Mouse (Mus musculus): Measurements from ENCODE around the gene Jakmip3. TPM values are rescaled to one million over a fixed set of nuclear protein-coding genes. Genes with fewer than 3 reads are reported as not detected.

Jakmip3 gene
- total and polyA plus RNA-seq, 2 experiments from 2014 or later, result 7.6 to 12.4 TPM

DNA sequence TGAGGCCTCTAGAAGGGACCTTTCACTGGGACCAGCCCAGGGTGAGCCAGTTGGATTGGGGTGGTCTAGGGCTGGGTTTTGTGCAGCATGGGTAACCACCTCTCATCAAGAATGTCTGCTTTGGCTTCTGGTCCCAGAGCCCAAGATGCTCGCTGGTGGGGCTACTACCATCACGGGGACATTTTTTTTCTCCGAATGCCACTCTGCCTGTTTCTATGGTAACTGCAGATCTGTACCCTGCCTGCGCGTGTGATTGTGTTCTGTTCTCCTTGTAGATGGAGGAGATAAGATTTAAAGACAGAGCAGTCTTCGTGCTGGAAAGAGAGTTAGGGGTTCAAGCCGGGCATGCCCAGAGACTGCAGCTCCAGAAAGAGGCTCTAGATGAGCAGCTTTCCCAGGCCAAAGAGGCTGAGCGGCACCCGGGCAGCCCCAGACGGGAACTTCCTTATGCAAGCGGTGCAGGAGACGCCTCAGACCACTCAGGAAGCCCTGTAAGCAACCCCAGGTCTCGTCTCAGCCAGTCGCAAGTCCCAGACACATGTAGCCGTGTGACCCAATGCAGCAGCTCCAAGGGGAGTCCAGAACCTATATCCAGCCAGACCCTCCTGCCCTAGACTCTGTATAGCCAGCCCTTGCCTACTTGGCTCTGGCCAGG, 76.8 kb downstream of the Jakmip3 start:
- no peak for ATAC-seq
- WGBS, result 50% methylated on average over 15 of the region's 15 CpGs

DNA sequence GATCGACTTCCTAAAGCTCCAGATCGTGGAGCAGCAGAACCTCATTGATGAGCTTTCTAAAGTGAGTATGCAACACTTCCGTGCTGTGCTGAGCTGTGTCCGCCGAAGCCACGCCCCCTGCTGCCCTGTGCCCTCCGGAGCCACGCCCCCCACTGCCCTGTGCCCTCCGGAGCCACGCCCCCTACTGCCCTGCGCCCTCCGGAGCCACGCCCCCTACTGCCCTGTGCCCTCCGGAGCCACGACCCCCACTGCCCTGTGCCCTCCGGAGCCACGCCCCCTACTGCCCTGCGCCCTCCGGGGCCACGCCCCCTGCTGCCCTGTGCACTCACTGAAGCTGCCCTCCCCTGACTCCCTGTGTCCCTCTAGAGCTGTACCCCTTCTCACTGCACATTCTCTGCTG, 80.4 kb downstream of the Jakmip3 start:
- 8% methylated on average over 19 of the region's 20 CpGs for WGBS
- H3K4me2 ChIP-seq (ENCODE audit: low read depth, low read length), result no peak overlapping the region

More for the DNA sequence above, 76.8 kb downstream of the Jakmip3 start:
- Histone ChIP-seq H3K36me3 (ENCODE audit: insufficient read depth, low read length) (no peaks in the 10 kb centered on the region; the same call in 1 of the 2 replicates), H3K9me3 (ENCODE audit: low read length) (no peaks in the 10 kb centered on the region), H3K4me2 (ENCODE audit: low read depth, low read length) (no peak overlapping the region), H3K27me3 (ENCODE audit: insufficient read depth, low read length) (no peaks in the 10 kb centered on the region), H3K4me3 (ENCODE audit: low read length) (no peak overlapping the region), H3K27ac (no peak overlapping the region; the same call in 1 of the 2 replicates), H3K4me1 (ENCODE audit: insufficient read depth, low read length) (no peaks in the 10 kb centered on the region), H3K9ac (replicated peaks; ENCODE audit: low read length) (no peak overlapping the region)
- peak; percentile 48 for DNase-seq (ENCODE audit: low spot score)
- no peak for TF ChIP-seq CTCF (IDR thresholded peaks at IDR 0.05; ENCODE audit: low read depth)

DNA sequence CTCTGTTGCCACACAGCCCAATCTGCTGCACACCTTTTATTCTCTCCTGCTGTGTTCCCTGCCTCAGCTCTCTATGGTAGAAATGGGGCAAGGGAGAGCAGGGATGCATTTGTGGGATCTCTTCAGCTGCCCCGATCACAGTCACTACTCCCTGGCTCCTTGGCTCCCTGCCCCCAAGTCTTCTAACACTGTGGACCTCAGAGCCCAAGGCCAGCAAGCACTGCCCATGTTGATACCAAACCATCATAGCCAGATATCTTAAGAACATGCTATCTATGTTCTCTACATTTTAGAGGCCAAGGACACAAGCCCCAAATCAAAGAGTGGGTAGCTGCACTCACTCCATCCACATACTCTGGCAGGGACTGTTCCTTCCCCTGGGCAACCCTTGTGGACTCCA, 80.8 kb downstream of the Jakmip3 start:
- WGBS, result 62% methylated on average over 1 of the region's 1 CpGs
- Histone ChIP-seq H3K4me3 (ENCODE audit: low read length) (no peak overlapping the region), H3K9ac (replicated peaks; ENCODE audit: low read length) (no peak overlapping the region), H3K4me1 (ENCODE audit: insufficient read depth, low read length) (no peaks in the 10 kb centered on the region), H3K27me3 (ENCODE audit: insufficient read depth, low read length) (no peaks in the 10 kb centered on the region), H3K4me2 (ENCODE audit: low read depth, low read length) (no peak overlapping the region), H3K9me3 (ENCODE audit: low read length) (no peaks in the 10 kb centered on the region), H3K27ac (no peak overlapping the region), H3K36me3 (ENCODE audit: insufficient read depth, low read length) (no peaks in the 10 kb centered on the region; the same call in 1 of the 2 replicates)
- ATAC-seq, result no peak
- no peak for TF ChIP-seq CTCF (IDR thresholded peaks at IDR 0.05; ENCODE audit: low read depth)
- no peak for DNase-seq (ENCODE audit: low spot score)

More for the DNA sequence above, 80.4 kb downstream of the Jakmip3 start:
- no peak for TF ChIP-seq CTCF (IDR thresholded peaks at IDR 0.05; ENCODE audit: low read depth)
- ATAC-seq (no peak), DNase-seq (ENCODE audit: low spot score) (no peak)
- Histone ChIP-seq H3K9ac (replicated peaks; ENCODE audit: low read length) (no peak overlapping the region), H3K4me1 (ENCODE audit: insufficient read depth, low read length) (no peaks in the 10 kb centered on the region), H3K27me3 (ENCODE audit: insufficient read depth, low read length) (no peaks in the 10 kb centered on the region), H3K27ac (no peak overlapping the region), H3K36me3 (ENCODE audit: insufficient read depth, low read length) (no peaks in the 10 kb centered on the region; the same call in 1 of the 2 replicates), H3K9me3 (ENCODE audit: low read length) (no peaks in the 10 kb centered on the region), H3K4me3 (ENCODE audit: low read length) (no peak overlapping the region)

DNA sequence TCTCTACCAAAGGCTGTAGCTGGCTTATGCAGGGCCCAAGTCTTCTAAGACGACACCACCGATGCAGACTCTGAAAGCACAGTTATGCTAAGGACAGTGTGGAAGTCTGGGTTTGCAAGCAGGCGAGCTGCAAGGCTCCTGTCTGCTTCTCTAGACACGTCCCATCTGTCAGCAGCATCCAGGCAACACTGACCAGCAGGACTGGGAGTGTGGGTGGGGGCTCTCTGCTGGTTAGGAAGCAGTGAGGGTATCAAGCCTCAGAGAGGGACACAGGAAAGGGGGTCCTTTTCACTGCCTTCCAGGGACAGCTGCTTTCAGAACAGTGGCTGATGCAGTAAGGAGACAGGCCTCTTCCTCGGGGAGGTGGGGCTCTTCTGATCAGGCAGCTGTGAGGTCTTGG, 86.6 kb downstream of the Jakmip3 start:
- Histone ChIP-seq H3K36me3 (ENCODE audit: insufficient read depth, low read length) (no peaks in the 10 kb centered on the region; the same call in 1 of the 2 replicates), H3K9me3 (ENCODE audit: low read length) (no peaks in the 10 kb centered on the region), H3K4me2 (ENCODE audit: low read depth, low read length) (no peak overlapping the region), H3K9ac (replicated peaks; ENCODE audit: low read length) (no peak overlapping the region), H3K4me3 (ENCODE audit: low read length) (no peak overlapping the region), H3K27me3 (ENCODE audit: insufficient read depth, low read length) (no peaks in the 10 kb centered on the region), H3K4me1 (ENCODE audit: insufficient read depth, low read length) (no peaks in the 10 kb centered on the region), H3K27ac (no peak overlapping the region)
- DNase-seq (ENCODE audit: low spot score), result no peak
- no peak for TF ChIP-seq CTCF (IDR thresholded peaks at IDR 0.05; ENCODE audit: low read depth)
- 60% methylated on average over 5 of the region's 5 CpGs for WGBS
- peak; percentile 34; the same call in 1 of the 2 replicates for ATAC-seq

DNA sequence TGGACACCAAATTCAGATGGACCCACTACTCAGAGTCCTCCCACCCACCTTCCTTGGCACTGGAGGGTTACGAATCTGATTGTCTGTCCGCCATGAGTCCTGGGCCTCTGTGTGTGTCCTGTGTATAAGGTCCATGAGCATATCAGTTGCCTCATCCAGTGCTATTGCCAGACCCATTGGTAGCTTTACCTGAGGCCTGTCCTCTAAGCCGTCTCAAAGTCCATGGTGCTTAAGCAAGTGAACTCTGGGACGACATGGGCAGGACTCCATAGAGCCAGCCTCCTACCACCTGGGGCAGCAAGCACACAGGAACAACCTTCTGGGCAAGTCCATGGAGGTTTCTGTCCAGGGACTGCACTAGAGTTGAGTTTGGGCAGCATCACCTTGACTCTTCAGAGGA, 90.7 kb downstream of the Jakmip3 start:
- Histone ChIP-seq H3K9me3 (ENCODE audit: low read length) (no peaks in the 10 kb centered on the region), H3K27ac (no peak overlapping the region), H3K36me3 (ENCODE audit: insufficient read depth, low read length) (no peaks in the 10 kb centered on the region), H3K4me3 (ENCODE audit: low read length) (no peak overlapping the region), H3K4me1 (ENCODE audit: insufficient read depth, low read length) (no peaks in the 10 kb centered on the region), H3K4me2 (ENCODE audit: low read depth, low read length) (no peak overlapping the region), H3K27me3 (ENCODE audit: insufficient read depth, low read length) (no peaks in the 10 kb centered on the region), H3K9ac (replicated peaks; ENCODE audit: low read length) (no peak overlapping the region)
- ATAC-seq, result no peak
- WGBS, result 93% methylated on average over 4 of the region's 4 CpGs
- no peak for TF ChIP-seq CTCF (IDR thresholded peaks at IDR 0.05; ENCODE audit: low read depth)
- no peak for DNase-seq (ENCODE audit: low spot score)

DNA sequence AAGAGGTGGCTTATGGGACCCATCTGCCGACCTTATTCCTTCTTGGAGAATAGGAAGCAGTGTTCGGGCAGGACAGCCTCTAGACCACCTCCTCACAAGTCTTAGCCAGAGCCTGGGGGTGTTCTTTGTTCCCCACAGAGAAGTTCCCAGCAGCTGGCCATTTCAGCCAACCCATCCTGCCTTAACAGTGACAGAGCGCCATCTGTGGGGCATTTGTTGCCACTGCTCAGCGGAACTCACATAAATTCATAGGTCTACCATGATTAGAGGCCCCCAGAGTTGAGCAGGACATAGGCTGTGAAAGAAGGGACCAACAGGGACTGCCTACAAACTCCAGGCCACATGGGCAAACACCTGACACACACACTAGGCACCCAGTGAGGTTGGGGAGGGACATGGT, 122.9 kb downstream of the Jakmip3 start:
- WGBS, result 52% methylated on average over 4 of the region's 4 CpGs

DNA sequence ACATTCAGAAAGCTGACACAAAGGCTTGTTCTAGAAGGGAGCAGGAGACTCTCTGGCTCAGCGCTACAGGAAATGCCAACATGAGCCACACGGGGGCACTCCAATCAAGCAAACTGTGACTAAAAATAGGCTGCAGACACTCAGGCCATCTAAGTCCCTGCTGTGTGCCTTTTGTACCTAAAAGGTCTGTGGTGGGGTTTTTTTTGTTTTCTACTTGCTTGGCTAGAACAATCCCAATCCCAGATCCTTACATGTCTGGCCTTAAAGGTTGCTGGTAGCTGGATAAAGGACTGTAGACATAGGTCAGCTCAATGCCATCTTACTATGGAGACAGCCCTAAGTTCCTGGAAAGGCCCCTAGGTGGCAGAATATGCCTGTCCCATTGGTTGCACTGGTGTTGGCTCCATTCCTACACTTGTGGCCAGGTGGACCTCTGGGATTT, 127.7 kb downstream of the Jakmip3 start:
- ATAC-seq, result peak; percentile 80

More for the DNA sequence above, 122.9 kb downstream of the Jakmip3 start:
- Histone ChIP-seq H3K4me3 (ENCODE audit: low read length) (no peak overlapping the region), H3K27ac (no peak overlapping the region), H3K4me2 (ENCODE audit: low read depth, low read length) (no peak overlapping the region), H3K36me3 (ENCODE audit: insufficient read depth, low read length) (no peaks in the 10 kb centered on the region), H3K9me3 (ENCODE audit: low read length) (no peaks in the 10 kb centered on the region), H3K27me3 (ENCODE audit: insufficient read depth, low read length) (no peaks in the 10 kb centered on the region), H3K4me1 (ENCODE audit: insufficient read depth, low read length) (no peaks in the 10 kb centered on the region), H3K9ac (replicated peaks; ENCODE audit: low read length) (no peak overlapping the region)
- TF ChIP-seq CTCF (IDR thresholded peaks at IDR 0.05; ENCODE audit: low read depth), result peak; percentile 52
- ATAC-seq (no peak), DNase-seq (ENCODE audit: low spot score) (no peak)

More for the DNA sequence above, 127.7 kb downstream of the Jakmip3 start:
- H3K27me3 ChIP-seq (ENCODE audit: insufficient read depth, low read length), result no peaks in the 10 kb centered on the region
- H3K9ac ChIP-seq (replicated peaks; ENCODE audit: low read length), result no peak overlapping the region
- peak overlapping the region; percentile 11; the same call in 1 of the 2 replicates for H3K27ac ChIP-seq
- 0% methylated on average over 2 of the region's 2 CpGs for WGBS
- no peak overlapping the region for H3K4me3 ChIP-seq (ENCODE audit: low read length)
- H3K4me2 ChIP-seq (ENCODE audit: low read depth, low read length), result no peak overlapping the region
- TF ChIP-seq CTCF (IDR thresholded peaks at IDR 0.05; ENCODE audit: low read depth), result peak; percentile 80
- no peaks in the 10 kb centered on the region for H3K4me1 ChIP-seq (ENCODE audit: insufficient read depth, low read length)
- H3K36me3 ChIP-seq (ENCODE audit: insufficient read depth, low read length), result no peaks in the 10 kb centered on the region
- peak; percentile 89 for DNase-seq (ENCODE audit: low spot score)
- H3K9me3 ChIP-seq (ENCODE audit: low read length), result no peaks in the 10 kb centered on the region
